Mouse (Mus musculus): Measurements from ENCODE around the gene She.
"Not testable (repeated sequence)": the region's sequence is repeated elsewhere in the genome, so short reads cannot be mapped to it uniquely, and the experiment has no call there.

Gene She

DNA sequence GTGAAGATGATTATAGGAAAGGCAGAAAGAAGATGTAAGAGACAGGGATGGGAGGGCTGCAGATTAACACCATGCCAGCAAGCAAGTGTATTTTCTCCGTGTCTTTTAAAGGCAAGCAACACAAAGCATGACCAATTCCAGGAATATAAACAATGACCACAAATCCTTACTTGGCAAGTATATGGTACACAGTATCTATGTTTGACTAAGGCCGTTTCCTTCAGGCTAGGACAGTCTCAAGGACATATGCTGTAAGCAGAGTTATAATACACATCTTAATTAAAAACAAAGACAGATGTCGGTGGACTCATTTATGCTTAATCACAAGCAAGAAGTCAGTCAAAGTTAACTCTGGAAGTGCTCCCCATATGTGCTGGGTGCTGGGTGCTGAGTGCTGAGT lies 12.6 kb upstream of the She start:
- no peak for DNase-seq

GRCm38 (mm10) chr3:89819897-89820296 lies 11.3 kb upstream of the She start:
- DNase-seq: no peak

GRCm38 (mm10) chr3:89820311-89821095 lies 10.7 kb upstream of the She start:
- no peak for DNase-seq

GRCm38 (mm10) chr3:89821096-89821513 lies 10.1 kb upstream of the She start:
- no peak for DNase-seq

DNA sequence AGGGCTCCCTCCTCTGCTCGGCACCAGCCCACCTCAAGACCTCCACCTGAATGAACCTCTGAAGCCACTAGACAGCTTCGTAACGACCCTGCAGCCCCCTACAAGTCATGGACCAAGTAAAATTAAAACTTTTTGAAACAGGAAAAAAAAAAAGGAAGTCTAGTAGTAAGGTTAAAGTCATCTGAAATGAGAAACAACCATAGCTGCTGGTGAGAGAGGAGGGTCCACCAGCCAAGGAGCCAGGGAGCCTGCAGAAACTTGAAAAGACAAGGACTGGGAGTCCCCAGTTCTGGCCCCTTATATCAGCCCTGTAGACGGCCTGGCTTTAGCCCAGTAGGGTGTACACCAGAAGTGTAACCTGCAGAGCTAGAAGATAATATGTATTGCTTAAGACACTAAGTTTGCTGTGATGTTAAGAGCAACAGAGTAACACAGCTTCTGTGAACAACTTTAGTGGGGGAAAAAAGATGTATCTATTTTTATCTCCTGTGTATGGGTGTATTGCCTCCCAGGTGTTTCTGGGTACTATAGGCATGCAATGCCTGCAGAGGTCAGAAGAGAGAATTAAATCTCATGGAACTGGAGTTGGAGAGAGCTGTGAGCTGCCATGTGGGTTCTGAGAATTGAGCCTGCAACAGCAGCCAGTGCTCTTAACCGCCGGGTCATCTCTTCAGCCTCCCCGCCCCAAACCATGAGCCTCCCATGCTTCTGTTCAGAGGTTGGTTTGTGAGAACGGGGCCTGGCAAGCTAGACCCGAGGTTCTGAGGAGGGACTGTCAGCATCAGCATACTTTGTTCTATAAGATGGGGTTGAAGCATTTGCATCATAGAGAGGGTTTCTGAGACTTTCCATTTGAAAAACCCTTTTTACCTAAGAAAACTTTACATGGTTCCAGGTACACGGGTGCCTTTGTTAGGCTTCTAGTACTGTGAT lies 9.4 kb upstream of the She start:
- DNase-seq: no peak

- DNase-seq: no peak
Measured at GRCm38 (mm10) chr3:89823594-89823993, 7.6 kb upstream of the She start.

DNA sequence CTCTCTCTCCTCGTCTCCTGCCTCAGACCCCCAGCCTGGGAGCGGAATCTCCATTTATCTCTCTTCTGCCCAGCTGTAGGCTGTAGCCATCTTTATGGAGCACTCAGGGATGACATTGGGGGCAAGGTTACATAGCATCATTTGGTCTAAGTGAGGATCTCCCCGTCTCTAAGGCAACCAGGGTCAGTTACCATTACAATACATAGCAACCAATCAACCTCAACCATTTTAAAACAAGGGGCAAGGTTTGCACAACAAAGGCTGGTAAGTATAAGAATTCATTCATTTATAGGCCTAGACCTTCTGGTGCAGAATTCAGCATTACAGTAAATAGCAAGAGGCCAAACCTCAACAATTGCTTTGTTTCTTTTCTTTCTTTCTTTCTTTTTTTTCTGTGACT lies 4.9 kb upstream of the She start:
- DNase-seq: no peak

DNA sequence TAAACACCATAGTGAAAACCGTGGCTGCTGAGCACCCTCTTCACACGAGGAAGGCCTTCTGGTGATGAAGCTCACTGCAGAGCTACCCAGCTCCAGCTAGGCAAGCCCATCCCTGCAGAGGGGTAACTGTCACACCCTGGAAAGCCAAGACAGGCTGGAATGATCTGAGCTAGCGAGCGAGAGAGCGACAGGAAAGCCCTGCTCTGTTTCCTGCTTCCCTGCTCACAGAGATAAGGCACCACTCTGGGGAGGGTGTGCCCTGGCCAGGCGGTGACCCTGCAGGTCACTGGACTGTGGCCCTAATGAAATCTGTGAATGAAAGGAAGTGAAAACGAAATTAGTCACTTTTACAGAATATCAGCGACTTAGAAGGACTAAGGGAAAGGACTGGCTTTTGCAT lies 4.2 kb downstream of the She start:
- DNase-seq: no peak

- peak; percentile 58 for DNase-seq
Measured at GRCm38 (mm10) chr3:89842258-89842657, 11.1 kb downstream of the She start.

DNA sequence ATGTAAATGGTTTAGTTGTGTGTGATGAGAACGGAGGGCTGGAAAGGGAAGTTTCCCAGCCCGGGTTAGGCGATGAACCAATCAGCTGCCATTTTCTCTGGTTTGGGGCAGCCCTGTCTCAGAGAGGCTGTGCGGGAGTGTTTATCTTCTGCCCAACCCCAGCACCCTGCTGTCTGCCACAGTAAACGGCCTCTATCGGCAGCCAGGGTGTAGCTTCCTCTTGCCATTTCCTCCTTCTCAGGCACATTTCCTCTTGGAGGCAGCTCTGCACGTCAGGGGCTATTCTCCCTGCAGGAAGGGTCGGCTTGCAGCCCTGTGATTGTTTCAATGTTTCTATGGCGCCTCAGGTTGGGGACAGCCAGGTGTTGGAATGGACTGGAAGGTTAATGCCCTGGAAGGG lies 12.0 kb downstream of the She start:
- no peak for DNase-seq

- DNase-seq: no peak
Measured at GRCm38 (mm10) chr3:89845814-89846213, 14.6 kb downstream of the She start.

DNA sequence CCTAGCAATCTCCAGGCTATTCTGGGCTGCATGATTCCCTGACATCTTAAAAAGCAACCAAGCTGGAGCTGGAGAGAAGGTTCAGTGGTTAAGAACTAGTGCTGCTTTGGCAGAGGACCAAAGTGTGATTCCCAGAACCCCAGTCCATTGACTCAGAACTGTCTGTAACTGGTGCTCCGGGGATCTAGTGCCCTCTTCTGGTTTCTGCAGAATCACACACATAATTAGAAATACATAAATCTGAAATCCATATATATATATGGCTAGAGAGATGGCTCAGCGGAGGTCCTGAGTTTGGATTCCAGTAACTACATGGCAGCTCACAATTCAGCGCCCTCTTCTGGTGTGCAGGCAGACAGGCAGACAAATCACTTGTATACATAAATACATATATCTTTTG lies 16.0 kb downstream of the She start:
- DNase-seq: no peak

GRCm38 (mm10) chr3:89847596-89847995 lies 16.4 kb downstream of the She start:
- no peak for DNase-seq

DNA sequence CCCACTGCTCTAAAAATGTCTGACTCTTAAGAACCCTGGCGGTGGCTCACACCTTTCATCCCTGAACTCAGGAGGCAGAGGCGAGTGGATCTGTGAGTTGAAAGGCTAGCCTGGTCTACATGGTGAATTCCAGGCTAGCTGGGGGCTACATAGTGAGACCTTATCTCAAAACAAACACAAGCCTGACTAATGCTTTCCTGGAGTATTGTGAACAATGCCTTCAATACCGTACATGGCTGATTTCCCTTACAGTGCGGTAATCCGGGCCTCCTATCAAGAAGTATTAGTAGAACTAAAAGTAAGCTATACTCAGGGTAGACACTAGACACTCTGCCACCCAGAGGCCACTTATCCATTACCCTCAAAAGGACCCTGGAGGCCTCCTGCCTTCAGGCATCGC lies 16.9 kb downstream of the She start:
- no peak for DNase-seq

DNA sequence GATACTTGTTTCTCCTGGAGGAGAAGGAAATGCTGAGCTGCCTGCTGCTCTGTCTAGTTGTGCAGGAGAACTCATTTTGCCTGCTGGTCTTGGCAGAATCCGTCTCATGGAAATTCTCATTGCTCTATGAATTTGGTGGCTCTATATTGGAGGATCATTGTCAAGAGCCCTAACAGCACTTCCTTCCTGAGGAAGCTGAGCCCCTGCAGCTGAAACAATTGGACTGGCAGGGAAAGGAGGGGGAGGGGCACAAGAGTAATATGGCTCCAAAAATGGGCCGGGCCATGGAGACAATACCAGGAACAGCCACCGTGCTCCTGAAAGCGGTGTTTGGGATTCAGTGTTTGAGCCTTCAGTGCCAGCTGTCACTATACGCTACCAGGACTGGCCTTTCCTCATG lies 22.6 kb downstream of the She start:
- peak; percentile 34 for DNase-seq

DNA sequence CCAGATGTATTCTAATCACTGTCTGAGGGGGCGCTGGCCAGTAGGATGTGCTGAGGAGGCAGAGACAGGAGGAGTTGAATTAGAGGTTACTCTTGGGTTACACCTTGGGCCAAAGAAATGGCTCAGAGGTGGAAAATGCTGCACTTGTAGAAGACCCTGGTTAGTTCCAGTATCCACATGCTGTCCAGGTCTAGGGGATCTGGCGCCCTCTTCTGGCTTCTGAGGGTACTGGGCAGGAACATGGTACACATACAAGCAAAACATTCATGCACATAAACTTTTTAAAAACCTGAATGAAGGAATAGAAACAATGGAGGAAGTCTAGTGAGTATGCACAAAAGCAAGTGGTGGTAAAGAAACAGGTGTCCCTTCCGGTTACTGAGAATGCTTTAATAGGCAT lies 26.2 kb downstream of the She start:
- DNase-seq: peak; percentile 30

DNA sequence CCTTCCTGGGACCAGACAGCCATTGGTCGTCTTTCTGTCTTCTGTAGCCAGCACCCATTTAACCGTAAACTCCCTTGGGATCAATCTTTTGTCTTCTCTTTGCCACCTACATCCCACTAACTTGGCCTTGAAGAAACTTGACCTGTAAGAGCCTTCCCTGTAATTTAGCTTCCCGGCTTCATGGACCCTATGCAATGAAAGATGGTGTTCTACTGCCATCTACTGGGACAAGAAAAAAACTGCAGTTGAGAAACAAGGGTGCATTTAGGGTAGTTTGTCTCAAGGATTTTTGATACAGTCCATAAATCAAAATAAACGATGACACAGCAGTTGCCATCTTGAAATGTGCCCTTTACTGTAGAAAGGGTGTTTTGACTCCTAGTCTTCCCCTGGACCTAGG lies 27.0 kb downstream of the She start:
- peak; percentile 84 for DNase-seq

DNA sequence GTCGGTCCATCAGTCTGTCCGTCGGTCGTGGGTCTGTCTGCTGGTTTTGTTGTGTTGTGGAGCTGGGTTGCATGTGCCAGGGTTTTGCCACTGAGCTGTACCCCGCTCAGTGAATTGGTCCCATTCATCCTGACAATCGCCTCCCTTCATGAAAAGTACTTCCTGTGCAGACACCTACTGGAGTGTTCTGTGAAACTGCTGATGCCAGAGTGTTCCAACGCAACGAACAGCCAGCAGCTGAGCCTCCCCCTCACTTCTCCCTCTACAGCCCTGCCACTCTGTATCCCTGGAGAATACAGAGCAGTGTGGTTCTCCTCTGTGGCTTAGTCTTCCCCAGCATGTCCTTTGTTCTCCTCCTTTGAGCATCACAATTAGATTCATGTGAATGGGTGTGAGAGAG lies 27.7 kb downstream of the She start:
- no peak for DNase-seq

DNA sequence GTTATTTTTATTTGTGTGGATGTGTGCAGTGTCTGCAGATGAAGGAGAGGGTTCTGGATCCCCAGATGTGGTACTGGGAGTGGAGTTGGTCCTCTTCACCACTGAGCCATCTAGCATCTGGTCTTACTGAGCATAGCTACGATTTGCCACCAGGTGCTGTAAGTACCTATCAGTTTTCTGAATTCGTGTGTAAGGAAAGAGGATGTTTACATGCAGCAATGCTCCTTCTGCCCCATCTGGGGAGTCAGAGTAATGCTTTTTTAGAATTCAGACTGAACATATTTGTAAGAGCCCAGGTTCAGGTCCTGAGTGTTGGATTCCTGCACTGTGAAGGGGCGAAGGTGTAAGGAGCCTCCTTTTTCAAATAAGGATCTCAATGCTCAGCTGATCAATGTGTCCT lies 28.8 kb downstream of the She start:
- DNase-seq: no peak

GRCm38 (mm10) chr3:89860343-89860742 lies 29.2 kb downstream of the She start:
- DNase-seq: no peak

- DNase-seq: peak; percentile 69
Measured at GRCm38 (mm10) chr3:89861070-89861469, 29.9 kb downstream of the She start.

GRCm38 (mm10) chr3:89862182-89862761 lies 31.1 kb downstream of the She start:
- no peak for DNase-seq

DNA sequence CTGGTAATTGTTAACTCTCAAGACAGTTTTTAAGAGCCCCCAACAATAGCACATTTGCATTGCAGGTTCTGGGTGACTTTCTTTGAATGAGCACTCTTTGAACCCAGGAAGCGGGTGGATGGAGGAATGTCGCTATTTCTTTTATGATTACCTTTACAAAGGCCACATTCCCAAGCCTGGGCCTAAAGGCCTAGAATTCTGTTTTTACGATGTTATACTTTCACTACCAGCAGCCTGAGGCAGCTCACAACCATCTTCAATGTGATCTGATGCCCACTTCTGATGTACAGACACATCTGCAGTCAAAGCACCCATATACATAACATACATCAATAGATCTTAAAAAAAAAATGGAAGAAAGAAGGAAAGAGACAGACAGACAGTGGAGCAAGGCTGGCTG lies 32.1 kb downstream of the She start:
- not testable (repeated sequence) for DNase-seq
